Mouse (Mus musculus) heart, adult 8-10 months (tissue): Measurements from ENCODE around the gene Xpo6. TPM values are rescaled to one million over a fixed set of nuclear protein-coding genes. Genes with fewer than 3 reads are reported as not detected.

Experiments used
- DNase-seq: peaks from one replicate; pipeline ENCODE4 v3.0.0; 2022; ENCODE audit warnings: low spot score
- total RNA-seq, 4 experiments: library from RNA; stranded (reverse); gene quantifications; 2 replicates each; pipeline ENCODE4 v1.2.4; 2022

Gene Xpo6
- total RNA-seq, 4 experiments from 2014 or later = 12.3 to 22.8 (median 18.8) TPM

GRCm38 (mm10) chr7:126080949-126081654 is 119.2 kb downstream of the Xpo6 start:
- DNase-seq = no peak

DNA sequence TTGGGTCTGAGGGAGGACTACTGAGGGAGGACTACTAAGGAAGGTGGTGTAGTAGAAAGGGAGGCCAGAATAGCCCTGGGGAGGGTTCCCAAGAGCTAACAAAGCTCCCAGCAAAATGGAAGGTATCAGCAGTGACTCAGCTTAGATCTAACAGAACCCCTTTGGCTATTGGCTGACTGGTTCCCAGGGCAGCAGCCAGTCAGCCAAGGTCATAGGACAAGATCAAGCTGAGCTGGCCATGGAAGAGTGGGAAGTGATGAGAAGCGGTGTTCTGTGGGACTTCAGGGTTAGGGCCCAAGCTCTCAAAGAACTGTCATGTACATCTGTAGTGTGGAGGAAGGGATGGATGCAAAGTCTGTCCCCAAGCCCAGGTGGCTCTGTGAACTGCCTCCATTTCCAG is 123.4 kb downstream of the Xpo6 start:
- no peak for DNase-seq

- DNase-seq = no peak
Measured at GRCm38 (mm10) chr7:126075058-126075457, 125.2 kb downstream of the Xpo6 start.

GRCm38 (mm10) chr7:126070321-126070720 is 130.0 kb downstream of the Xpo6 start:
- no peak for DNase-seq

- peak; percentile 67 for DNase-seq
Measured at GRCm38 (mm10) chr7:126066777-126067176, 133.5 kb downstream of the Xpo6 start.

DNA sequence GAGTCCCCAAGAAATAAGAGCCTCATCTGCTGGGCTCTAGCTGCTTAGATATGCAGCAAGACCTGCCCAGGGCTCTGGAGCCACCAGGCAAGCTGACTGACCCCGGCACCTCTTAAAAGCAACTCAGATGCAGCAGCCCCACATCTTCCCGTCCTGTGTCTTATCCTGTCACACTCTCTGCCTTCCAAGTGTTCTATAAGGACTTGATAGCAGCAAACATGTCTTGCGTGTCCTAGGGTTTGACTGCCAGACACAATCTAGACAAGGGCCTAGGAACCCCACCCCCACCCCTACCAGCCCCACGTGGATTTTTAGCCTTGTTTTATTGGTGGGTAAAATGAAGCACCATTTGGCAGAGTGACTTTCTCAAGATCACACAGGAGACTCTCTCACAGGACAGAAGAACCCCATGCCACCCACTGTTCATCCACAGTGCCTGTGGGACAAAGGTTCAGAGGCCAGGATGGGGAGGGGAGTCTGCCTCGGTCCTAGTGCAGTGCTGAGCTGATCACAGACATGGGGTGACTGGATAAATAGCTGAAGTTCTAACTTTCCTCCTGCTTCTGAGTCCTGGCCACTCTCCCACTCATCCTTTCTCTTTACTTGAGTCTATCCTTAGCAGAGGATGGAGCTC is 134.9 kb downstream of the Xpo6 start:
- DNase-seq = no peak

DNA sequence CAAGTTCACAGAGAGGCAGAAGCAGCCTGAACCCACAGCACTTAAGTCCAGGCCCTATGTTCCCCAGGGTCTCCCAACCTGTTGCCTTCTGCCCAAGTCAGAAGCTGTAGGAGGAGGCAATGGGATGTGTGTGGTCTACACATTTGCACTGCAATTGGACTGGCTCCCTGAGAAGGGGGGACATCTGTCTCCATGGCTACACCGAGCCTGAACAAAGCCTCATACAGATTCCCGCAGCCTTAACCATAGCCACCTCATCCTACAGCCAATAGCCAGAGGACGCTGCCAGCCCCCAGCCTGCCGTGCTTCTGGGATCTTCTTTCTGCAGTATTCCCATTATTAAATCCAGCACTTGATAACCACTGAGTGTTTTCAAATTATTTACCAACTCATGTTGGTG is 138.1 kb downstream of the Xpo6 start:
- no peak for DNase-seq

GRCm38 (mm10) chr7:126058918-126059317 is 141.4 kb downstream of the Xpo6 start:
- no peak for DNase-seq

GRCm38 (mm10) chr7:126057332-126057914 is 142.9 kb downstream of the Xpo6 start:
- no peak for DNase-seq

DNA sequence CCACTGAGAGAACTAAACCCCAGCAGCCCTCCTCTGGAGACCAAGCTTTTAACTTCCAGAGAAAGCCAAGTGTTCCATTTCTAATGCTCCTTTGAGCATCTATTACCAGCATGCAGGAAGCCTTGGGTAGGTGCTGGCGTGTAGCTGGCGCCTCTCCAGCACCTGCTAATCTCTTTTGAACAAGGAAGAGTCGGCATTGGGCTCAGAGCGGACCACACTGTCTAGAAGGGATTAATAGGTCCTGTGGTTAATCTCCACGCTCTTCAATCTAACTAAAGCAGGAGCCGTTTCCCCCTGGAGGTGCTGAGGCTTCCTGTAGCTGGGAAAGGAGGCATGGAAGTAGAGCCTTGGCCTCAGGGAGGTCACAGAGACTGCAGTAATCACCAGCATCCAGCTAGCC is 145.7 kb downstream of the Xpo6 start:
- no peak for DNase-seq

- no peak for DNase-seq
Measured at GRCm38 (mm10) chr7:126053618-126054017, 146.7 kb downstream of the Xpo6 start.

DNA sequence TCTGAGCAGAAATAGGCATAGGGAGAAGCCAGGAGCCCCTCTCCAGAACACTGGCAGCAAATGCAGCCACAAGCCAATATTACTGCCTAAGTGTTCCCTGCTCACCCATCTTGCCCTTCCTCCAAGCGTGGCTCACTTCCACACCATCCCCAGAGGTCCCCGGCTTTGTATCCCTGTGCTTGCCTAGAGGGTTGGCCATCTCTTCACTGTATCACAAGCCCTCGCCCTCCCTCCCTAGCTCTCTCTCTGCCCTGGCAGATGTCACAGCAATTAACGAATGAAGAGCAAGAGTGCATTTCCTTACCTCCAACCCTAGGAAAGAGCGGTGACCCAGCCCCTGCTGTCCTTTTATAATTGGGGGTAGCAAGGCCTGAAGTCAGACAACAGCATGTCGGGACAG is 148.4 kb downstream of the Xpo6 start:
- no peak for DNase-seq

Other genes starting within 250 kb of the Xpo6 start
- 10 to 100 TPM; 10.3 to 15.2 (median 13.1) TPM for gene Gsg1l, start 118.1 kb downstream of the Xpo6 start, total RNA-seq
- gene Sbk1, start 72.1 kb upstream of the Xpo6 start, total RNA-seq = 10 to 100 TPM; 73.6 to 99.4 (median 84.5) TPM
- gene Lat, start 169.1 kb upstream of the Xpo6 start, total RNA-seq = under 1 TPM in 3 of 4 experiments, not detected in 1; 0.25 to 0.38 (median 0.35) TPM
- gene Spns1, start 176.9 kb upstream of the Xpo6 start, total RNA-seq = 10 to 100 TPM; 21.2 to 28.0 (median 23.9) TPM
- gene Nfatc2ip, start 196.2 kb upstream of the Xpo6 start, total RNA-seq = 1 to 10 TPM; 3.1 to 6.2 (median 3.9) TPM
- 1 to 10 TPM in 1 of 4 experiments, under 1 TPM in 3; 0.19 to 1.4 (median 0.50) TPM for gene Cd19, start 214.4 kb upstream of the Xpo6 start, total RNA-seq
- gene Rabep2, start 228.3 kb upstream of the Xpo6 start, total RNA-seq = 1 to 10 TPM; 5.9 to 9.9 (median 6.0) TPM